Mouse (Mus musculus) kidney, postnatal 14 days (tissue): ENCODE measurements around the gene Amer3.
A peak's percentile ranks its signal among the peaks of the same experiment; 100 is the strongest.
"Not testable (repeated sequence)": the region's sequence is repeated elsewhere in the genome, so short reads cannot be mapped to it uniquely, and the experiment has no call there.

ENCODE experiments used
- DNase-seq: peaks from one replicate; pipeline ENCODE4 v3.0.0; 2022; ENCODE audit warnings: mixed read lengths

The Amer3 gene

GRCm38 (mm10) chr1:34602363-34602762, 22.9 kb downstream of the Amer3 start:
- DNase-seq, result peak; percentile 54

- no peak for DNase-seq
These were observed 34.3 kb downstream of the Amer3 start for GRCm38 (mm10) chr1:34613801-34614200.

DNA sequence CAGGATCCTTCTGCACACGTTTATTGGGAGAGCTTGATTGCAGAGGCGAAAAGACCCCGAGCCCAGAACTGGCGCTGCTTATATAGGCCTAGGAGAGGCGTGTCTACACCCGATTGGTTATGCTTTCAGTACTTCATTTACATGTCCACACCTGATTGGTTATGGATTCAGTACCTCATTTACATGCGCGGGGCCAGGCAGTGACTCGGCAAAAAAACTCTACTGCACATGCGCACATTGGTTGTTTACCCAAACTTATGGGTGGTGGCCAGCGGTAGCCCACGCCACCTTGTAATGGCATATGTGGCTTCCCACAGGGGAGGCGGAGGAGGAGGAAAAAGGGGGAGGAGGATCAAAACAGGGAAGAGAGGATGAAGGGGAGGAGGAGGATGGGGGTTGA, 40.7 kb downstream of the Amer3 start:
- DNase-seq, result not testable (repeated sequence)

- DNase-seq, result not testable (repeated sequence)
These were observed 41.3 kb downstream of the Amer3 start for GRCm38 (mm10) chr1:34620761-34621160.

DNA sequence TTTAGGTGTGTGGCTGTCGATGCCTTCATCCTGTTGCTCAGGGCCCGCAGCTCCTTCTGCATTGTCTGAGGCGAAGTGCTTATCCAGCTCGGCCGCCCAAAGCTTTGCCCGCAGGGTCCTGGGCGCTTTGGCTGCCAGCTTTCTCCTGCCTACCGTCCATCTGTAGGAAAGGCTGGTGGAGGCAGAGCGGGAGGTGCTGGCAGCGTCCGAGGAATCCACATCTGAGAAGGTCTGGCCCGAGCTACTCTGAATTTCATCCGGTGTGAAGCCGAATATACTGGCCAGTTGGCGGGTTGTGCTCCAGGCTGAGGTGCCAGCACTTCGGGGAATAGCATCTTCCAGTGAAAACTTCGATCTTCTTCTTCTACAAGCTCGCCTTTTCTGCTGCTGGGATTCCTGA, 56.3 kb downstream of the Amer3 start:
- no peak for DNase-seq
